Mouse (Mus musculus): ENCODE data around the gene Olfr316. TPM values are rescaled to one million over a fixed set of nuclear protein-coding genes. Genes with fewer than 3 reads are reported as not detected.
"Not testable (repeated sequence)": the region's sequence is repeated elsewhere in the genome, so short reads cannot be mapped to it uniquely, and the experiment has no call there.

The Olfr316 gene
- 1 to 10 TPM in 1 of 2 experiments, under 1 TPM in 1; 0.44 to 1.1 TPM for total RNA-seq (2021)

DNA sequence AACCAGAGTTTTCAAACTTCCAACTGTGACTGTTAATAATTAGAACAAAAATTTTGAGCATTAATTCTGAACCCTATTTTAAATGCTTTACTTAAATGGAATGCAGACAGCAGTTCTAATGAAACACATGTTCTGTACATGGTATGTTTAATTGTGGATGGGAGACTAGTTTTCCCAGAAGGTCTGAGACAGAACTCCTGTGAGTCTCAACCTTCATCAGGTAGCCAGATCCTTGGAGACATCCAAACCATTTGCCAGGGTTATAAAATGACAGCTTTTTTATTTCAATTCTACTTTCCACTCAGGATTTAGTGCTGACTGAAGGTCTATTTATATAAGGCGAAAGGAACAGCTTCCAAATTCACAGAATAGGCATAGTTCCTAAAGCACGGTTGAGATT is at the start of gene Olfr316:
Gene Olfr316, plus strand, starts transcription at position 301 of the 400 bp plus-strand sequence.
- no peak for DNase-seq (ENCODE audit: low spot score in 2 of 2)
- intact Hi-C loops (cut with DNase I), result no loop called here

GRCm38 (mm10) chr11:58709086-58709485 is 43.4 kb upstream of the Olfr316 start:
- no peak for DNase-seq (ENCODE audit: low spot score in 2 of 2)
- intact Hi-C loops (cut with DNase I), result no loop called here

- intact Hi-C loops (cut with DNase I), result not testable (repeated sequence)
These were observed 34.8 kb upstream of the Olfr316 start for GRCm38 (mm10) chr11:58717723-58718122.

DNA sequence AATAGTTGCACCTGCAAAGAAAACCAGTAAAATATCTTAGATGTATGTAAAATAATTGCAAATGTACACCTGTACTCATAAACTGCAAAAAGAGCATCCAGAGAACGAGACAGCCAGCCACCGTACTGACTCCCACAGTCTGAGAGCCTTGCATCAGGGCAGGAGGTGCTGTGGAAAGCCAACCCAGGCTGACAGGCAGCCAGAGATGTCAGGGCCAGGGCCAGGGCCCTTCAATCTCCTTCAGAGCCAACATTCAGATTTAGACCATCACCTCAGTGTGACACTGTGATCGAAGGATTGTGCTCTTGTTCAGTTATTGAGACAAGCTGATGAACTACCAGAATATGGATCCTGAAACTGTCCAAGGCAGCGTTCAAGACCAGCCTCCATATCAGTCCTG is 32.8 kb upstream of the Olfr316 start:
- intact Hi-C loops (cut with DNase I), result no loop called here
- DNase-seq (ENCODE audit: low spot score in 2 of 2), result no peak

More at GRCm38 (mm10) chr11:58717723-58718122, 34.8 kb upstream of the Olfr316 start:
- not testable (repeated sequence) for DNase-seq (ENCODE audit: low spot score in 2 of 2)

GRCm38 (mm10) chr11:58723914-58724313 is 28.6 kb upstream of the Olfr316 start, which contains the start of gene Olfr318:
Gene Olfr318, minus strand, starts transcription at chr11:58724014.
- no peak for DNase-seq (ENCODE audit: low spot score in 2 of 2)
- intact Hi-C loops (cut with DNase I), result no loop called here

DNA sequence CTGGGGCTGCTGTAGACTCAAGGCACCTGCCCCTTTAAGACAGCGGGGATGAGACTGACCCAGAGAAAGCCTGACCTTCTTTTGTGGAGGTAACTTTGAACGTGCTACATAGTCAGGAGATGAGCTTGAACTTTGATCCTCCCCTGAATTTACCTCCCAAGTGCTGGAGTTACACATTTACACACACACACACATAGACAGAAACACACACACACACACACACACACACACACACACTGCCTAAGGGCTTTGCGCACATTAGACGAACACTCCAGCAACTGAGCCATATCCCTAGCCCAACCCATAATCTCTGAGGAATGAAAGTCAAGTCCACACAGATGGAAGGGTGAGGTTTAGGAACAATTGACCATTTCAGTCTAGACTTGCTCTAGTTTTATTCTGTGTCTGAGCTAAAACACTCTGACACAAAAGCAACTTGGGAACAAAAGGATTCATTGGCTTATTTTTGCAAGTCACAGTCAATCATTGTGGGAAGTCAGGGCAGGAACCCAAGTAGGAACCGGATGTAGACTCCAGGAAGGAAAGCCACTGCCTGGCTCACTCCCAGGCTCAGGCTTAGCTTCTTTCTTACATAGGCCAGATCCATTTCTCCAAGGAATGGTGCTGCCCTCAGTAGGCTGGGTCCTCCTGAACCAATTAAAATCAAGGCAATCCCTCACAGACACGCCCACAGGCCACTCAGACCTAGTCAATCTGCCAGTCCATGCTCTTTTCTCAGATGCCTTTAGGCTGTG is 24.5 kb upstream of the Olfr316 start:
- DNase-seq (ENCODE audit: low spot score in 2 of 2); intact Hi-C loops (cut with DNase I): not testable (repeated sequence)

GRCm38 (mm10) chr11:58733372-58733771 is 19.2 kb upstream of the Olfr316 start:
- intact Hi-C loops (cut with DNase I), result no loop called here
- peak; percentile 21 to 80 for DNase-seq (ENCODE audit: low spot score in 2 of 2)

- no peak for DNase-seq (ENCODE audit: low spot score in 2 of 2)
- intact Hi-C loops (cut with DNase I), result no loop called here
These were observed 13.7 kb upstream of the Olfr316 start, which contains the start of gene Olfr317 for GRCm38 (mm10) chr11:58738792-58739262. Gene Olfr317, minus strand, starts transcription at chr11:58739212.

DNA sequence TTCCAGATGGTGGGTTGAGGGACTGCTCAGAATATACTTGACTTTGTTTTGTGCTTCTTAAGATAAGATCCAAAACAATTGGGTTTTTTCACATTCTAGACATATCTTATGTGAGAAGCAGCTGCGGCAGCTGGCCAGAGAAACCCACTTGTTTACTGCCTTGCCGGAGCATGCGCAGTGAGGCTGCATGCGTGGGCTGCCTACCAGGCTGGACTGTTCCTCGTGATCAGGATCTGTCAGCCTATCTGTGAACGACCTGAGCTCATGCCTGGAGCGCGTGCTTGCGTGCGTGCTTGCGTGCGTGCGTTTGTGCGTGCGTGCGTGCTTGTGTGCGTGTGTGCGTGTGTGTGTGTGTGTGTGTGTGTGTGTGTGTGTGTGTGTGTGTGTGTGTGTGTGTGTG is 1.4 kb upstream of the Olfr316 start:
- peak; percentile 42 to 81 for DNase-seq (ENCODE audit: low spot score in 2 of 2)
- intact Hi-C loops (cut with DNase I), result not testable (repeated sequence)

DNA sequence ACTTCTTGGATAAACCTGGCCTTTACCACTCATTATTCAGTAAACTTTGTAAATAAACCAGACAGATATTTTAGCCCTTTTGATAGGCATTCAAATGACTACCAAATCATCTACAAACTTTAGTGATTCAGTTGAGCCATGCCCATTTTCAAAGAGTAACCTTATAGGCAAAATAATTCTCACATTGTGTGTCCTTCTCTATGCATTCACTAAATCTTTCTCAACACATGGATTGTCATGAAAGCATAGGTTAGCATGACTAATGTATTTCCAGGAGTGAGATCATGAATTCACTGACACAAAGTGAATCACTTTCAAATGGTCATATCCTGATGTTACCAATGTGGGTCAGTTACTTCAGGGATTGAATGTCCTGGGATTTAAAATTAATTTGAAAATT is 20.4 kb downstream of the Olfr316 start, which contains the start of gene Olfr315:
Gene Olfr315, plus strand, starts transcription at position 301 of the 400 bp plus-strand sequence.
- intact Hi-C loops (cut with DNase I), result no loop called here
- no peak for DNase-seq (ENCODE audit: low spot score in 2 of 2)

GRCm38 (mm10) chr11:58782480-58783089 is 30.1 kb downstream of the Olfr316 start, which contains the start of gene Olfr314:
Gene Olfr314, plus strand, starts transcription at chr11:58782952.
- intact Hi-C loops (cut with DNase I), result no loop called here
- DNase-seq (ENCODE audit: low spot score in 2 of 2), result no peak

GRCm38 (mm10) chr11:58784182-58784581 is 31.6 kb downstream of the Olfr316 start:
- intact Hi-C loops (cut with DNase I), result no loop called here
- no peak for DNase-seq (ENCODE audit: low spot score in 2 of 2)

DNA sequence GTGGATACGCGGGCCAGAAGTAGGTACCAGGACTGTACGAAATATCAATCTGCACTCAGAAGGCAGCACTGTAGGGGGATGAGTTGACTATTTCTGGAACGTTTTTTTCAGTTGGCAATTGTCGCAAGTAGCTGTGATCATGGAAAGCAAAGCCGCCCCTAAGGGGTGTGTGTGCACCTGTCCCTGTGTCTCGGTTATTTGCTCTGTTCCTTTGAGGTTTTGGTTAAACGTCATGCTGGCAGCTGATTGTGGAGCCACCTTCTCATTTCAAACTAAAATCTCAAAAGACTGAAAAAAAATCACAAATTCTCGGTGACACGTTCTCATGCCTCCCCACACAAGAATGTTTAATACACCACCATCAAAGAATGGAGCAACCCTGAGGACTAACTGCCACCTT is 35.1 kb downstream of the Olfr316 start:
- no peak for DNase-seq (ENCODE audit: low spot score in 2 of 2)
- intact Hi-C loops (cut with DNase I), result no loop called here

DNA sequence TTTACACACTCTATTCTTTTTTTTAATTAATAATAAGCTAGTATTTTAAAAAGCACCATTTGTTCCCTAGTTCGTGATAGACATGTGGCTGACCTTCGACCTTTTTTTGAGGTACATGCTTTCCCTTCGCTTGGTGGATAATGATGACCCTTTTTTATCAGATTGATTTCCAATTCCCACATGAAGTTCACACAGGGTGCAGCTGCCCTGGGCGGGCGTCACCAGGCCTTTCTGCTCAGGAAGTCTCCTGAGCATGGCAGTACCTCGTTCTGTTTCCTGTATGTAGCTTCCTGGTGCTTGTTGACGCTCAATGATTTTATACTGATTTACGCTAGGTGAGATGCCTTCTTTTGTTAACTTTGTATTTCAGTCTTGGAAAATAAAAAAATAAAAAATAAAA is 35.8 kb downstream of the Olfr316 start:
- intact Hi-C loops (cut with DNase I), result no loop called here
- no peak for DNase-seq (ENCODE audit: low spot score in 2 of 2)

- DNase-seq (ENCODE audit: low spot score in 2 of 2), result peak in 1 of 2 experiments; percentile 4
- intact Hi-C loops (cut with DNase I), result no loop called here
These were observed 37.0 kb downstream of the Olfr316 start for GRCm38 (mm10) chr11:58789532-58789931.

DNA sequence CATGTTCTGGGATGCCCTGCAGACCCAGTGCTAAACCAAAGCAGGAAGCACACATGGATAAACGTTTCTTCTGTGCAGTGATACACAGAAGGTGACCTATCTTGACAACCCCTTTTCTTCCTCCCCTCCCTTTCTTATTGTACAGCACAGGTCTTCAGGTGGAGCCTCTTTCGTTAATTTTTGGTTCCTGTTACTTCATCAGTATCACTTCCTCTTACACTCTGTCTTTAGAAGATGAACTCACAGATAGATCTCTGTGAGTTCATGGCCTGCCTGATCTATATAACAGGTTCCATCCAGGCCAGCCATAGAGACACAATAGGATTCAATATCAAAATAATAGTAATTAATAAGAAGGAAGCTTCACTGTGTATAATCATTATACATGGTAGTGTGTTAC is 37.5 kb downstream of the Olfr316 start:
- intact Hi-C loops (cut with DNase I), result no loop called here
- no peak for DNase-seq (ENCODE audit: low spot score in 2 of 2)

- DNase-seq (ENCODE audit: low spot score in 2 of 2), result no peak
These were observed 38.1 kb downstream of the Olfr316 start for GRCm38 (mm10) chr11:58790646-58791045.

GRCm38 (mm10) chr11:58795856-58796255 is 43.3 kb downstream of the Olfr316 start:
- intact Hi-C loops (cut with DNase I), result loop anchor here (5.0 kb wide), 1 partner anchor 51 kb away; the partner anchor contains the start of gene Gm12258
- no peak for DNase-seq (ENCODE audit: low spot score in 2 of 2)

More at GRCm38 (mm10) chr11:58790646-58791045, 38.1 kb downstream of the Olfr316 start:
- intact Hi-C loops (cut with DNase I), result no loop called here

GRCm38 (mm10) chr11:58796850-58797249 is 44.3 kb downstream of the Olfr316 start:
- peak; percentile 76 to 89 for DNase-seq (ENCODE audit: low spot score in 2 of 2)
- intact Hi-C loops (cut with DNase I), result loop anchor here (5.0 kb wide), 1 partner anchor 50 kb away; the partner anchor contains the start of gene Gm12258

- DNase-seq (ENCODE audit: low spot score in 2 of 2), result peak; percentile 9 to 61
- intact Hi-C loops (cut with DNase I), result loop anchor here (5.0 kb wide), 1 partner anchor 48 kb away; the partner anchor contains the start of gene Gm12258
These were observed 47.2 kb downstream of the Olfr316 start for GRCm38 (mm10) chr11:58799747-58800146.

Measured in left cerebral cortex, postnatal 25 days (tissue).